Mouse (Mus musculus) midbrain, embryonic 13.5 days (tissue): ENCODE measurements around the gene Grip2. TPM values are rescaled to one million over a fixed set of nuclear protein-coding genes. Genes with fewer than 3 reads are reported as not detected.

ENCODE experiments used
- ATAC-seq: fragments of 200-750 bp; cut with Nextera tagmentation; 2 replicates; pipeline ENCODE4 v1.8.0; 2017; ENCODE audit warnings: mild to moderate bottlenecking, moderate TSS enrichment, moderate library complexity
- H3K27ac ChIP-seq: fragments of 300-500 bp; sonication (generic); 2 replicates; pipeline ENCODE4 v1.5.1; 2015; ENCODE audit warnings: inconsistent platforms, mild to moderate bottlenecking, moderate library complexity
- H3K27me3 ChIP-seq: fragments of 300-500 bp; sonication (generic); 2 replicates; pipeline ENCODE4 v1.6.1; 2015; ENCODE audit warnings: mild to moderate bottlenecking, inconsistent platforms
- H3K36me3 ChIP-seq: fragments of 300-500 bp; sonication (generic); 2 replicates; pipeline ENCODE4 v1.6.1; 2015; ENCODE audit warnings: mild to moderate bottlenecking, inconsistent platforms
- H3K4me1 ChIP-seq: fragments of 300-500 bp; sonication (generic); replicated peaks from 2 replicates; pipeline ENCODE4 v1.6.1; 2015; ENCODE audit warnings: inconsistent platforms
- H3K4me2 ChIP-seq: fragments of 300-500 bp; sonication (generic); replicated peaks from 2 replicates; pipeline ENCODE4 v1.6.1; 2015; ENCODE audit warnings: moderate library complexity, mild to moderate bottlenecking, inconsistent platforms
- H3K4me3 ChIP-seq: fragments of 300-500 bp; sonication (generic); replicated peaks from 2 replicates; pipeline ENCODE4 v1.5.1; 2015; ENCODE audit warnings: mild to moderate bottlenecking, inconsistent platforms
- H3K9ac ChIP-seq: fragments of 300-500 bp; sonication (generic); replicated peaks from 2 replicates; pipeline ENCODE4 v1.6.1; 2015; ENCODE audit warnings: mild to moderate bottlenecking, inconsistent platforms
- H3K9me3 ChIP-seq: fragments of 300-500 bp; sonication (generic); 2 replicates; pipeline ENCODE4 v1.6.1; 2016; ENCODE audit warnings: mild to moderate bottlenecking, inconsistent platforms
- WGBS: fragments of 180-500 bp; shearing (Covaris S2); methylation state at CpG from one replicate; pipeline ENCODE4 v1.1.7; 2015; 5-methylcytosine and 5-hydroxymethylcytosine counted together
- polyA plus RNA-seq: library from polyadenylated mRNA; unstranded; fragments of >200 nt; fragmentation: Nextera tagmentation; extraction: Ambion mirVana; gene quantifications from 2 replicates; pipeline ENCODE4 v1.2.1, GENCODE M21; 2015

Gene Grip2
- polyA plus RNA-seq, 1 experiment from 2014 or later, result 4.8 TPM

GRCm38 (mm10) chr6:91727361-91727760 lies 99.7 kb downstream of the Grip2 start:
- H3K27ac ChIP-seq, result 0 out of 2 replicates have a peak overlapping the region, but pooled peaks have one; percentile 14
- no peak overlapping the region for H3K4me3 ChIP-seq
- H3K9me3 ChIP-seq, result no peaks in the 10 kb centered on the region
- ATAC-seq, result no peak
- H3K4me1 ChIP-seq, result peaks cover 44% of the 10 kb centered on the region
- 86% methylated on average over 1 of the region's 1 CpGs for WGBS
- no peak overlapping the region for H3K9ac ChIP-seq
- no peak overlapping the region for H3K4me2 ChIP-seq
- H3K27me3 ChIP-seq, result no peaks in the 10 kb centered on the region
- peaks cover 72% of the 10 kb centered on the region for H3K36me3 ChIP-seq

GRCm38 (mm10) chr6:91721215-91721701 lies 105.8 kb downstream of the Grip2 start:
- peak overlapping the region; percentile 79 for H3K27ac ChIP-seq

GRCm38 (mm10) chr6:91720588-91721214 lies 106.3 kb downstream of the Grip2 start:
- H3K9me3 ChIP-seq, result no peaks in the 10 kb centered on the region
- H3K4me2 ChIP-seq, result peak overlapping the region; percentile 32
- H3K36me3 ChIP-seq, result peaks cover 30% of the 10 kb centered on the region
- WGBS, result 54% methylated on average over 4 of the region's 4 CpGs
- H3K27me3 ChIP-seq, result no peaks in the 10 kb centered on the region
- no peak overlapping the region for H3K9ac ChIP-seq
- peak; percentile 26 for ATAC-seq
- no peak overlapping the region for H3K4me3 ChIP-seq
- H3K27ac ChIP-seq, result peak overlapping the region; percentile 97
- peaks cover 47% of the 10 kb centered on the region for H3K4me1 ChIP-seq

More at GRCm38 (mm10) chr6:91721215-91721701, 105.8 kb downstream of the Grip2 start:
- Histone ChIP-seq H3K4me1 (peaks cover 47% of the 10 kb centered on the region), H3K27me3 (no peaks in the 10 kb centered on the region), H3K9ac (peak overlapping the region; percentile 50), H3K36me3 (peaks cover 35% of the 10 kb centered on the region), H3K4me2 (peak overlapping the region; percentile 15; the same call in 1 of the 2 replicates), H3K4me3 (no peak overlapping the region), H3K9me3 (no peaks in the 10 kb centered on the region)
- WGBS, result 17% methylated on average over 12 of the region's 12 CpGs
- ATAC-seq, result peak; percentile 10; the same call in 1 of the 2 replicates

DNA sequence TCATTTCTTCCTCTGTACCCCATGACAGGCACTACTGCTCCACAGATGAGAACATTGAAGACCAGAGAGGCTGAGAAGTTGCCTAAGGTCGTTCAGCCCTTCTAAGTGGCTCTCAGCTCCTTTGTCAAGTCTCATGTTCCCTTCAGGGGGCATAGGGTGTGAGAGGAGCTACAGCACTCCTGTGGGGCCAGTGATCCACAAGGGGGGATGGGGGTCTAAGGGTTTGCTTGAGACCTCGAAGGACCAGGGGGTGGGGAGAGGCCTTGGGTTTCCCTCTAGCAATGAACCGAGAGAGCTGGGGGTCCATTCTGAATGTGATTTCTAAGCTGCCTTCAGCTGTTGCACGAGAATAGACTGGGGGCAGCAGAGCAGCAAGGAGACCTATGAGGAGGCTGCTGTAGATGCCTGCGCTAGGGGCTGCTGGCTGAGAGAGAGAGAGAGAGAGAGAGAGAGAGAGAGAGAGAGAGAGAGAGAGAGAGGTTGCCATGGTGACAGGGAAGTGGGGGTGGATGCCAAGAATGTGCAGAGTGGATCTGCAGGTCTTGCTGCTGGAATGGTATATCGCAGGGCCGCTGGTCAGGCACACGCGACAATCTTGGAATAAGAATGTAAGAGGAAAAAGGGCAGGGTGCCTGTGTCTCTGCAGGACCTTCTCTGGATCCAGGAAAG lies 107.1 kb downstream of the Grip2 start:
- Histone ChIP-seq H3K27me3 (no peaks in the 10 kb centered on the region), H3K9me3 (no peaks in the 10 kb centered on the region), H3K36me3 (peaks cover 26% of the 10 kb centered on the region), H3K9ac (peak overlapping the region; percentile 47), H3K4me3 (no peak overlapping the region), H3K27ac (peak overlapping the region; percentile 97), H3K4me1 (peaks cover 47% of the 10 kb centered on the region), H3K4me2 (peak overlapping the region; percentile 32)
- WGBS, result under 1% methylated on average over 9 of the region's 9 CpGs
- peak; percentile 77 for ATAC-seq

DNA sequence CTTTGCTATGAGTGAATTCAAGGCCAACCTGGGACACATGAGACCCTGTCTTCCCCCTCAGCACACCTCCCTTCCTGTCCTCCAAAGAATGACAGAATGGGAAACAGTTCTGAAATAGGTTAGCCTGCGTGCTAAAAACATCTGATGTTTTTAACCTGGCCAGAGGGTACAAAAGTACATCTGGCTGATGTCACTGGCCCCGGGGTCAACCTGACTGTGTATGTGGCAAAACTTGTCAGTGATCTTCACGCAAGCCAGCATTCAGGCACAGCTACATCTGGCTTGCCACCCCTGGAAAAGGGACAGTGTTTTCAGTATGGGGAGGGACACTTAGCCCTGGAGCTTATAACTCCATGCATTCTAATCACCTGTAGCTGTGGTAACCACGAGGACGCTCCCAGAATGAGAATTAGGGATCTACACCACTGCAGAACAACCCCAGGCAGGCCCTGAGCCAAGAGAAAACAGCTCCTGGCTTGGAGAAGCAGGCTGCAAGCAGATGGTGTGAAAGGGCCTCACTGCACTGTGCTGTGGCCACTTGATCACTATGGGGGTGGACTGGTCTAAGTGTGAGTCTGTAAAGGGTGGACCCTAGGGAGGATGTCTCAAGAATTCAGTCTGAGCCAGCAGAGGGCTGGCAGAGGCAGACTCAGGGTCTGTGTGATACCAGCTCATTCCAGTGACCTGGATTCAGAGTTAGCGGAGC lies 107.9 kb downstream of the Grip2 start:
- H3K27me3 ChIP-seq, result no peaks in the 10 kb centered on the region
- H3K9me3 ChIP-seq, result no peaks in the 10 kb centered on the region
- H3K27ac ChIP-seq, result peak overlapping the region; percentile 97
- H3K4me2 ChIP-seq, result 0 out of 2 replicates have a peak overlapping the region, but pooled peaks have one; percentile 3
- peaks cover 51% of the 10 kb centered on the region for H3K4me1 ChIP-seq
- H3K9ac ChIP-seq, result peak overlapping the region; percentile 47
- peak; percentile 80 for ATAC-seq
- WGBS, result 43% methylated on average over 6 of the region's 6 CpGs
- H3K4me3 ChIP-seq, result no peak overlapping the region
- H3K36me3 ChIP-seq, result peaks cover 23% of the 10 kb centered on the region

DNA sequence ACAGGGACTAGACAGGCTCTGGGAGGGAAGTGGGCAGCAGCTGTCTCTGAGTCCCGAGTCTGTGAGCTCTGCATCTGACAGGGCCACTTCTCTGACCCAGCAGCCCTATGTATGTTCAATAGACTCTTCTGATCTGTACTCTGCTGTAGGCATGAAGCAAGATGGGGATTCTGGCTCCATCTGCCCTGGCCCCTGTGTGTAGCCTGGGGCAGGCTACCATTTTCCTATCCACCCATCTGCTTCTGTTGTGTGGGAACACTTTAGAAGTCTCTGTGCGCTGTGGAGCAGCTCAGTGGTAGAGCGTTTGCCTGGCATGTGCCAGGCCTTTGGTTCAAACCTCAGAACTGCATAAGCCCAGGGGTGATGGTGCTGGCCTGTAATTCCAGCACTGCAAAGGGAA lies 108.4 kb downstream of the Grip2 start:
- Histone ChIP-seq H3K4me1 (peaks cover 55% of the 10 kb centered on the region), H3K9ac (peak overlapping the region; percentile 47; the same call in 1 of the 2 replicates), H3K4me3 (no peak overlapping the region), H3K9me3 (no peaks in the 10 kb centered on the region), H3K27ac (peak overlapping the region; percentile 97), H3K4me2 (no peak overlapping the region), H3K36me3 (peaks cover 17% of the 10 kb centered on the region), H3K27me3 (no peaks in the 10 kb centered on the region)
- no peak for ATAC-seq
- 63% methylated on average over 3 of the region's 3 CpGs for WGBS

GRCm38 (mm10) chr6:91718067-91718466 lies 109.0 kb downstream of the Grip2 start:
- H3K9ac ChIP-seq, result peak overlapping the region; percentile 47; the same call in 1 of the 2 replicates
- ATAC-seq, result no peak
- peaks cover 12% of the 10 kb centered on the region for H3K36me3 ChIP-seq
- H3K4me3 ChIP-seq, result no peak overlapping the region
- peak overlapping the region; percentile 97 for H3K27ac ChIP-seq
- 75% methylated on average over 2 of the region's 2 CpGs for WGBS
- H3K4me2 ChIP-seq, result no peak overlapping the region
- no peaks in the 10 kb centered on the region for H3K9me3 ChIP-seq
- peaks cover 61% of the 10 kb centered on the region for H3K4me1 ChIP-seq
- H3K27me3 ChIP-seq, result no peaks in the 10 kb centered on the region

GRCm38 (mm10) chr6:91715988-91716810 lies 110.9 kb downstream of the Grip2 start:
- Histone ChIP-seq H3K4me2 (no peak overlapping the region), H3K27me3 (no peaks in the 10 kb centered on the region), H3K9me3 (no peaks in the 10 kb centered on the region), H3K9ac (no peak overlapping the region), H3K27ac (no peak overlapping the region), H3K4me1 (peaks cover 69% of the 10 kb centered on the region), H3K4me3 (no peak overlapping the region), H3K36me3 (peaks cover 16% of the 10 kb centered on the region)
- ATAC-seq, result no peak
- WGBS, result 82% methylated on average over 6 of the region's 6 CpGs

DNA sequence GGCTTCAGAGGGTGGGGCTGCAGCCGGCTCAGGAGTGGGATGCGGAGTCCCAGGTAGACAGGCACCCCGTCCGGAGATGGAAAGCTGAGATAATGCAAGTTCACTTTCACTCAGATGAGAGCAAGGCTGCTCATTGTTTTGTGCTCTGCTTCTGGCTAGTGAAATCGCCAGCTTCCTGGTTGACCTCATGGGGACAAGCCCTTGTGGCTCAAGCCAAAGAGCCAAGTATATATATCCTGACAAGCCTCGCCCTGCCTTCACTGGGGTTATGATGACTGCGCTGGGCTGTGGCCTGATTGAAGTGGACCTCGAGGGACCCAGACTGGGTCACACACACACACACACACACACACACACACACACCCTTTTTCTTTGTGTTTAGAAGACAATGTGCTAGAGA lies 112.0 kb downstream of the Grip2 start:
- H3K4me1 ChIP-seq, result peaks cover 65% of the 10 kb centered on the region
- ATAC-seq, result no peak

GRCm38 (mm10) chr6:91713370-91713896 lies 113.6 kb downstream of the Grip2 start:
- H3K4me2 ChIP-seq, result no peak overlapping the region
- 0 out of 2 replicates have a peak, but pooled peaks have one; percentile 24 for ATAC-seq
- peak overlapping the region; percentile 53 for H3K9ac ChIP-seq

More for the DNA sequence above, 112.0 kb downstream of the Grip2 start:
- H3K4me3 ChIP-seq, result no peak overlapping the region
- H3K9ac ChIP-seq, result no peak overlapping the region
- H3K36me3 ChIP-seq, result peaks cover 17% of the 10 kb centered on the region
- peak overlapping the region; percentile 35; the same call in 1 of the 2 replicates for H3K27ac ChIP-seq
- no peak overlapping the region for H3K4me2 ChIP-seq
- no peaks in the 10 kb centered on the region for H3K9me3 ChIP-seq
- 84% methylated on average over 8 of the region's 8 CpGs for WGBS
- H3K27me3 ChIP-seq, result no peaks in the 10 kb centered on the region

DNA sequence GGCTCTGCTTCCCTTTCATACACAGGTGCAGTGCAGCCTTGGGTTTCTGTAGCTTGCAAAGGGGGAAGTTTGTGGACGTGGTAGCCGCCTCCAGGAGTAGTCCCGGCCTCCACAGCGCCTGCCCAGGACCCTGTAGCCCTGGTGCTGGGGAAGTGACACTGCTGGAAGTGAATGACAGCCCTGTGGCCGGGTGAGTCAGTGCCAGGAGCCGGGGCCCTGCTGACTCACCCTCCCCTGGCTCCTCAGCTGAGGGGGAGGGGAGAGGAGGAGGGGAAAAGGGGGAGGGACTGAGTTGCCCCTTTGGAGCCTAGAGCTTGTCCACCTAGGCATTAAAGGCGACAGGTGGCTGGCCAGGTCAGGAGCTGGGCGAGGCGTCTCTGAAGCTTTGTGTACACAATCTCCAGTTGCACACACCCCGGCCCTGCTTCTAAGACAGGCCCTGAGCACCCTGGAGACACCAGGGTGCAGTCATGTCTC lies 114.2 kb downstream of the Grip2 start:
- H3K4me2 ChIP-seq, result no peak overlapping the region
- no peak overlapping the region for H3K4me3 ChIP-seq
- peaks cover 21% of the 10 kb centered on the region for H3K36me3 ChIP-seq
- 0 out of 2 replicates have a peak, but pooled peaks have one; percentile 38 for ATAC-seq
- WGBS, result 13% methylated on average over 10 of the region's 10 CpGs
- peak overlapping the region; percentile 85 for H3K27ac ChIP-seq
- no peaks in the 10 kb centered on the region for H3K9me3 ChIP-seq
- peak overlapping the region; percentile 53 for H3K9ac ChIP-seq
- H3K27me3 ChIP-seq, result no peaks in the 10 kb centered on the region
- H3K4me1 ChIP-seq, result peaks cover 60% of the 10 kb centered on the region

More at GRCm38 (mm10) chr6:91713370-91713896, 113.6 kb downstream of the Grip2 start:
- Histone ChIP-seq H3K27me3 (no peaks in the 10 kb centered on the region), H3K4me1 (peaks cover 60% of the 10 kb centered on the region), H3K4me3 (no peak overlapping the region), H3K9me3 (no peaks in the 10 kb centered on the region), H3K27ac (peak overlapping the region; percentile 85), H3K36me3 (peaks cover 21% of the 10 kb centered on the region)
- 7% methylated on average over 5 of the region's 5 CpGs for WGBS
